Comparison of ENCODE assay signal across 7 mouse cellular contexts in the genomic region with DNA sequence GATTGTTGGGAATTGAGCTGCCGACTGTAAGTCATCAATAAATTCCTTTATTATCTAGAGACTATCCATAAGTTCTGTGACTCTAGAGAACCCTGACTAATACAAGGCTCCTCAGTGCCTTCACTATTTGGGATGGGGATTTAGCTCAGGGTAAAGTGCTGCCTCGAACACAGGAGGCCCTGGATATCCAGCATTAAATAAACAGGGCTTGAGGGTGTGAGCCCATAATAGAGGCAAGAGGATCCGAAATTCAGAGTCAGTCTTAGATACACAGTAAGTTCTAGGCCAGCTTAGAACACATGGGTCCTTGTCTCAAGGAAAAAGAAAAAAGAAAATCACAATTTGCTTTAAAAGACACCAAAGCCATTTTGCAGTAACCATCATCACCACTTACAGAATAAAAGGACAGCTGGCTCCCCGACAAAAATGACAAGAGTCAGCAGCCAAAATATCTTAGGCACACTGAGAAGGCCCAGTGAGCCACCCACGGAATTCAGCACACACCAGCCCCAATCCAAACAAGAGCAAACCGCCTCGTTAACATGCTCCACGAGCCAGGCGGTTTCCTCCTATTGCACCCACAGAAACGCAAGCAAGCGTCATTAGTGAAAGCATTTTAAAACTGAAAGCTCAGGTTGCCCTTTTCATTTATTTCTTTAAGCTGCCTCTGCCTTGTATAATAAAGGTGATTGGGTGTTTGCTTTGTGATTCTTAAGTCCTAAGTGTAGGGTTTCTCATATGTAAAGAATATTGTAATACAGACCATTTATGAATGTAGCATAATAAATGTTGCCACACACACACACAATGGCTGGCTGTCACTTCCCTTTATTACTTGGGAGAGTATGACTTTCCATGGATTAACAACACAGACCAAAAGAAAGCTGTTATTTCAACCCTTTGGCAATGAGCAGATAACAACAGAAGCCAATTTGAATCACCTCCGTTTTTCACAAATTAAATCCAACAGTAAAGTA. TPM values are rescaled to one million over a fixed set of nuclear protein-coding genes. Genes with fewer than 3 reads are reported as not detected.
A peak's percentile ranks its signal among the peaks of the same experiment; 100 is the strongest.
DNase-seq lines count a peak whose midpoint lies in the region; ATAC-seq and TF ChIP-seq lines count a peak whose summit lies in the region.

No protein-coding gene starts in this region.

- no peak for TF ChIP-seq POLR2A in bone marrow, adult 2 months (IDR thresholded peaks at IDR 0.05; ENCODE audit: borderline replicate concordance, control insufficient read depth, low read depth, low read length)

- no peak for TF ChIP-seq CTCF in bone marrow, adult 2 months (IDR thresholded peaks at IDR 0.05; ENCODE audit: control insufficient read depth, insufficient read depth, low read length)

- H3K4me1 ChIP-seq in bone marrow, adult 2 months (ENCODE audit: control insufficient read depth, insufficient read depth, low read length) = peaks cover 8% of the 10 kb centered on the region

- WGBS in bone marrow, adult 2 months = 33% methylated on average over 12 of the region's 12 CpGs

- peak; percentile 64 for ATAC-seq in granulocyte monocyte progenitor cell, adult 5-6 weeks (replicated peaks; ENCODE audit: poor library complexity, severe bottlenecking)

- peak overlapping the region; percentile 55; the same call in 1 of the 2 replicates for H3K27ac ChIP-seq in bone marrow, adult 2 months (ENCODE audit: control insufficient read depth, insufficient read depth, low read depth, low read length, poor library complexity)

- no peak overlapping the region for H3K4me3 ChIP-seq in bone marrow, adult 2 months (replicated peaks; ENCODE audit: control insufficient read depth, low read depth, low read length)

- peak; percentile 14 for DNase-seq in kidney, postnatal 14 days
- no peak for DNase-seq in kidney, adult 18-20 months
- DNase-seq in lung, postnatal 25 days (ENCODE audit: low spot score) = peak; percentile 53
- DNase-seq in thymus, postnatal 4 days = peak; percentile 44
- no peak for DNase-seq in ovary, postnatal 14 days (ENCODE audit: low spot score)

RNA-seq across cellular contexts. Expression of gene Ankrd44, which starts 29.8 kb away (rescaled TPM):
- polyA plus RNA-seq in bone marrow, adult 2 months (2011; ENCODE audit: insufficient read depth, insufficient read length, low replicate concordance, missing spikeins) = 12.1 and 47.3 TPM in 2 replicates
- total RNA-seq in granulocyte monocyte progenitor cell, adult 5-6 weeks (2014; fragmentation: Nextera tagmentation) = 99.4 and 128 TPM in 2 replicates
- 77.5 and 82.6 TPM in 2 replicates for total RNA-seq in granulocyte monocyte progenitor cell, adult 5-6 weeks (2017)

Comparison
In these comparisons a context has a peak if more than half of its experiments do, and no peak if none do; other contexts are left out.
1. DNase-seq: peak in kidney, postnatal 14 days (single experiment), lung, postnatal 25 days (single experiment) and thymus, postnatal 4 days (single experiment); none in kidney, adult 18-20 months (single experiment) and ovary, postnatal 14 days (single experiment).